Mouse (Mus musculus) limb, embryonic 13.5 days (tissue): ENCODE measurements around the gene Rbfox2. TPM values are rescaled to one million over a fixed set of nuclear protein-coding genes. Genes with fewer than 3 reads are reported as not detected.

Source experiments
- polyA plus RNA-seq: library from polyadenylated mRNA; unstranded; fragments of >200 nt; fragmentation: Nextera tagmentation; extraction: Ambion mirVana; gene quantifications from 2 replicates; pipeline ENCODE4 v1.2.1, GENCODE M21; 2015

Gene Rbfox2
- polyA plus RNA-seq, 1 experiment from 2014 or later: 83.1 TPM

Other genes starting within 250 kb of the Rbfox2 start
- not detected in 2 replicates for gene Apol7a, start 92.1 kb upstream of the Rbfox2 start, polyA plus RNA-seq
- gene Apol9a, start 104.1 kb upstream of the Rbfox2 start, polyA plus RNA-seq: not detected in 2 replicates
- 0.13 TPM in 1 of 2 replicates, not detected in the other for gene Apol7b, start 140.5 kb upstream of the Rbfox2 start, polyA plus RNA-seq
- gene Apol10a, start 170.0 kb upstream of the Rbfox2 start, polyA plus RNA-seq: not detected in 2 replicates
- gene Apol11a, start 201.3 kb upstream of the Rbfox2 start, polyA plus RNA-seq: not detected in 2 replicates
- gene Apol7c, start 226.3 kb upstream of the Rbfox2 start, polyA plus RNA-seq: not detected in 2 replicates